Mouse (Mus musculus) hindbrain, embryonic 12.5 days (tissue): ENCODE measurements at regions not wholly inside any gene's neighbourhood (a gene's known extent, or its start where the extent isn't known, plus 50 kb on each side); places are given as distances from the start of the nearest gene placed in this dataset.

Source experiments
- ATAC-seq: fragments of 200-750 bp; cut with Nextera tagmentation; 2 replicates; pipeline ENCODE4 v1.8.0; 2017; ENCODE audit warnings: moderate TSS enrichment; ENCODE audit not compliant: low FRiP score
- H3K27ac ChIP-seq: fragments of 300-500 bp; sonication (generic); 2 replicates; pipeline ENCODE4 v1.5.1; 2016; ENCODE audit warnings: mild to moderate bottlenecking
- H3K27me3 ChIP-seq: fragments of 300-500 bp; sonication (generic); 2 replicates; pipeline ENCODE4 v1.6.1; 2016; ENCODE audit warnings: mild to moderate bottlenecking
- H3K36me3 ChIP-seq: fragments of 300-500 bp; sonication (generic); 2 replicates; pipeline ENCODE4 v1.6.1; 2016; ENCODE audit warnings: mild to moderate bottlenecking
- H3K4me1 ChIP-seq: fragments of 300-500 bp; sonication (generic); 2 replicates; pipeline ENCODE4 v1.6.1; 2016
- H3K4me2 ChIP-seq: fragments of 300-500 bp; sonication (generic); replicated peaks from 2 replicates; pipeline ENCODE4 v1.6.1; 2016; ENCODE audit warnings: mild to moderate bottlenecking
- H3K4me3 ChIP-seq: fragments of 300-500 bp; sonication (generic); 2 replicates; pipeline ENCODE4 v1.5.1; 2016; ENCODE audit warnings: mild to moderate bottlenecking
- H3K9ac ChIP-seq: fragments of 300-500 bp; sonication (generic); 2 replicates; pipeline ENCODE4 v1.6.1; 2016; ENCODE audit warnings: mild to moderate bottlenecking, moderate library complexity
- H3K9me3 ChIP-seq: fragments of 300-500 bp; sonication (generic); replicated peaks from 2 replicates; pipeline ENCODE4 v1.6.1; 2016; ENCODE audit warnings: mild to moderate bottlenecking
- WGBS: fragments of 180-500 bp; shearing (Covaris S2); methylation state at CpG from one replicate; pipeline ENCODE4 v1.1.7; 2016; 5-methylcytosine and 5-hydroxymethylcytosine counted together

DNA sequence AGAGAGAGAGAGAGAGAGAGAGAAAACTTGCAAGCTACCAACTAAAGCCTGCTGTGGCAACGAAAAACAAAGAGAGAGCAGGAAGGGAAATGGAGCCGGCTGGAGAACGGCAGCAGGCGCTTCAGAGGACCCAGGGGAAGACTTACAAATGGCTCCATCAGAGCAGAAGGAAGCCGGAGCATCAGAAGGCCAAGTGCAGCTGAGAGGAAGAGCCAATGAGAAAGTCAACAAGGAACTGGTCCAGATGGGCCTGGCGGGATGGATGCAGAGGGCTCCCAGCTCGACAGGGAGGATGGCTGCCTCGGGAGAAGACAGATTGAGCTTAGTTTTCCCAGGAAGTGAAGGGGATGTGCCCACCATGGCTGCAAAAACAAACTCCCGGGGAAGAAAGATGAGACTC lies 127.2 kb upstream of the Mgmt start:
- no peaks in the 10 kb centered on the region for H3K36me3 ChIP-seq
- H3K9me3 ChIP-seq: no peaks in the 10 kb centered on the region
- no peak overlapping the region for H3K4me3 ChIP-seq
- no peak overlapping the region for H3K4me2 ChIP-seq
- ATAC-seq: no peak
- 48% methylated on average over 9 of the region's 9 CpGs for WGBS
- H3K4me1 ChIP-seq: peaks cover 7% of the 10 kb centered on the region; the same call in 1 of the 2 replicates
- no peaks in the 10 kb centered on the region for H3K27me3 ChIP-seq
- no peak overlapping the region for H3K27ac ChIP-seq
- H3K9ac ChIP-seq: no peak overlapping the region

DNA sequence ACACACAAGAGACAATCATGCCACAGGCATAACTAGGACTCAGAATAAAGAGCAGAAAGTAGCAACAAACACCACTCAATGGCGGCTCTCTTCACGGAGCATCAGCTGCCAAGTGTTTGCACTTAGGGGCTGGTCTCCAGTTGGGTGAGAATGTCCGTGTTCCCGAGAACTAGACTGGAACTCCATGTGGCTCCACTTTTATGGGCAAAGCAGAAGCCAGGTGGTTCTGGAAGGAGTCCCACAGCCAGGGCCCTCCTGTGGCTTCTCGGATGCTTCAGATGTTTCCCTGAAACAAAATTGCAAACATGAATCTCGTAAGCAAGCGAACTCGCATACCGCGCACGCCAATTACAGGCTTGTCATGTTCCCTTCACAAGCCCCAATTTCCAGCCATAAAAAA lies 113.7 kb upstream of the Mgmt start:
- 84% methylated on average over 11 of the region's 11 CpGs for WGBS
- H3K4me1 ChIP-seq: no peaks in the 10 kb centered on the region

DNA sequence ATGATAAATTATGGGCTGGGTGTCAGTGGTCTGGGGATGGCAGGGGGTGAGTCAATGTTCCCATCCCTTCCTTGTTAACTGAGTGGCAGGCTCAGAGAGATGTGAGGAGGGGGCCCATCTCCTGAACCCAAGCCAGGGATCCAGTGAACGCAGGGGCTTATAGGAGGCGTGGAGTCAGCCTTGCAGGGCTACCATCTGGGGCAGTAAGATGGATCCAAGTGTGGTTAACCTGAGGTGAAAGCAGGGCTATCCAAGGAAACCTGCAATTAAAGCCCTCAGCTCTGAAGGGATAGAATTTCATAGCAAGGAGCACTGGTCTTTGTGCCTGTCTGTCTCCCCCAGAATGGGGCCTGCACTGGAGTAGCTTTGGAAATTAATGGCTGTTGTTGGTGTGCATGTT lies 103.3 kb upstream of the Mgmt start:
- WGBS: 63% methylated on average over 2 of the region's 2 CpGs
- no peak overlapping the region for H3K27ac ChIP-seq

More for the DNA sequence above, 113.7 kb upstream of the Mgmt start:
- no peak overlapping the region for H3K4me2 ChIP-seq
- no peaks in the 10 kb centered on the region for H3K36me3 ChIP-seq
- no peak overlapping the region for H3K4me3 ChIP-seq
- H3K9ac ChIP-seq: no peak overlapping the region
- H3K27ac ChIP-seq: no peak overlapping the region
- ATAC-seq: no peak
- H3K9me3 ChIP-seq: no peaks in the 10 kb centered on the region
- H3K27me3 ChIP-seq: 0 out of 2 replicates have a peak, but pooled peaks cover 4% of the 10 kb centered on the region

DNA sequence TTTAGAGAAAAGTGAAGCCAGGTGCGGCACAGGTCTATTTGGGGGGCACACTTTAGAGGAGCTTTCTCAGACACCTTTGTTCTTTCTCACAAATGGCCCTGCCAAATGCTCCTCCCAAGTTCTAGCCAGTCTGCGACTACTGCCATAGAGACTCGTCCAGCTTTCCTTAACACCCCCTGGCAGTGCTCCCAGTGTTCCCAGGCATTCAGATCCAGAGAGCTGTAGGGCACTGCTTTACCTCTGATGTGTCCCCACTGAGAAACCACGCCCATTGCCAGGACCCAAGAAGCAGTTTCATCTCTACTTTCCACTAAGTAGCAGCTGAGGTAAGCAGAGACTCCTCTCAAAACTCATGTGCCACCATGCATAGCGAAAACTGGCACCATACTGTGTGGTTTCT lies 102.3 kb upstream of the Mgmt start:
- H3K36me3 ChIP-seq: no peaks in the 10 kb centered on the region
- no peak overlapping the region for H3K9ac ChIP-seq
- no peak overlapping the region for H3K4me3 ChIP-seq
- no peak overlapping the region for H3K4me2 ChIP-seq
- H3K4me1 ChIP-seq: peaks cover 11% of the 10 kb centered on the region
- 86% methylated on average over 5 of the region's 5 CpGs for WGBS
- H3K9me3 ChIP-seq: no peaks in the 10 kb centered on the region
- no peak for ATAC-seq
- no peaks in the 10 kb centered on the region for H3K27me3 ChIP-seq
- H3K27ac ChIP-seq: no peak overlapping the region

More for the DNA sequence above, 103.3 kb upstream of the Mgmt start:
- Histone ChIP-seq H3K4me2 (no peak overlapping the region), H3K4me1 (peaks cover 11% of the 10 kb centered on the region), H3K4me3 (no peak overlapping the region), H3K9me3 (no peaks in the 10 kb centered on the region), H3K27me3 (no peaks in the 10 kb centered on the region), H3K9ac (no peak overlapping the region), H3K36me3 (no peaks in the 10 kb centered on the region)
- no peak for ATAC-seq

DNA sequence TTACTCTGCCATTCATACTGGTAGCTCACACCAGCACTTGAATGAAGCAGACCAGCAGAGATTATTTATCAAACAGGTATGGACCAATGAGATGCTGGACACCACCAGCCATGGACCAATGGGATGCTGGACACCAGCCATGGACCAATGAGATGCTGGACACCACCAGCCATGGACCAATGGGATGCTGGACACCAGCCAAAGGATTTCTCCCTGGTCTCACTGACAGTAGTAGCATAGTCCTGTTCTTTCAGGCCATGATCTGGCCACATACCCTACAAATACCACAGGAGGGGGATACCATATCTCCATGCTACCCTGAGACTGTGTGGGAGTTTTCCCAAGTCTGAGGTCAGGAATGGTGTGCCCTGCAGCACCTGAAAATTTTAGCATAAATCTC lies 98.0 kb upstream of the Mgmt start:
- H3K4me1 ChIP-seq: peaks cover 17% of the 10 kb centered on the region
- H3K9ac ChIP-seq: no peak overlapping the region
- no peak overlapping the region for H3K27ac ChIP-seq
- H3K4me3 ChIP-seq: no peak overlapping the region
- no peaks in the 10 kb centered on the region; the same call in 1 of the 2 replicates for H3K27me3 ChIP-seq
- ATAC-seq: no peak
- no peak overlapping the region for H3K4me2 ChIP-seq
- H3K36me3 ChIP-seq: no peaks in the 10 kb centered on the region
- H3K9me3 ChIP-seq: no peaks in the 10 kb centered on the region

DNA sequence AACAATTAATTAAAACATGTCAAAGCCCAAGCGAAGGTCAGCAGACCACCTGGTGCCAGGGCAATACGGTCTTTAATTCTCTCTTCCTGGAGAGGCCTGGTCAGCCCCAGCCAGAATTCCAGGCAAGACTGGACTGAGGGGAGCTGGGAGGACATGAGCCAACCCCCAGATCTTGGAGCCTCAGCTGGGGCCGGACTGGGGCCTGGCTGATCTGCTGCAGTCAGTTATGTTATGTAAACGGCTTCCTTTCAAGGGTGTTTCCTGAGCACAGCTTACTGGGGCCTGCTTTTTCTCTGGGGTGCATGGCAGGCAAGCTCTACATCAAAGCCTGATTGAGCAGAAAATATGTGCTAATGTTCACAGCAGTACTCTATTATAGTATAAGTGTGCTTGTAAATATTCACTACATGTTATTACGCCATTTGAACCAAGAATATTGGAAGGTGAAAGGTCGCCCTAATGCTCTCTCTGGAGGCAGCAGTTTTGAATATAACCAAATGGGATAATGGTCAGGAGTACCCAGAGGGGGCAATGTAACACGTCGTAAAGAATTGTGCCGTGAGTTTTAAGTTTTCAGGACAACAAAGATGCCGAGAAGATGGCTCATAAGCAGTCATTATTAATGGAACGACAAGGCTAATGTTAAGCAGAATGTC lies 96.5 kb upstream of the Mgmt start:
- no peaks in the 10 kb centered on the region for H3K9me3 ChIP-seq
- 0 out of 2 replicates have a peak overlapping the region, but pooled peaks have one; percentile 24 for H3K27ac ChIP-seq
- 28% methylated on average over 11 of the region's 11 CpGs for WGBS
- no peaks in the 10 kb centered on the region; the same call in 1 of the 2 replicates for H3K27me3 ChIP-seq
- no peak overlapping the region for H3K9ac ChIP-seq
- H3K36me3 ChIP-seq: no peaks in the 10 kb centered on the region
- H3K4me2 ChIP-seq: no peak overlapping the region
- ATAC-seq: peak; percentile 40; the same call in 1 of the 2 replicates
- peaks cover 12% of the 10 kb centered on the region for H3K4me1 ChIP-seq
- no peak overlapping the region for H3K4me3 ChIP-seq

DNA sequence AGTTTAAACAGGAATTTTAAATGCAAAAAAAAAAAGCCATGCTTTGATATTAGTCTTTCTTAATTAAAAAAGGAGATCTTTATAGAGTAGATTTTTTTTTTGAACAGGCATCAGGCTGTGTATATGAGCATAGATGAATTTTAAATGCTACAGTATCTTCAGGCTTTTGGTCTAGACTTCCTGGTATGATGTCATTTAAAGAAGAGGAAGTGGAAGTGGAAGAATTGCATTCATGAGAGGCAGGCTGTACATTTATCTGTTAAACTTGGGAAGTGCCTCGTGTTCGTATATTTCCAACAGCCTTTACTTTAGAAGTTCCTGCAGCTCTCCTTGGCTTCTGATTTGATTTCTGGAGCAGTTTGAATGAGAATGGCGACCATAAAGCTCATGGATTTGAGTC lies 95.8 kb upstream of the Mgmt start:
- Histone ChIP-seq H3K9me3 (no peaks in the 10 kb centered on the region), H3K27ac (no peak overlapping the region), H3K36me3 (no peaks in the 10 kb centered on the region), H3K4me3 (no peak overlapping the region), H3K9ac (no peak overlapping the region), H3K4me1 (peaks cover 12% of the 10 kb centered on the region), H3K4me2 (no peak overlapping the region), H3K27me3 (no peaks in the 10 kb centered on the region; the same call in 1 of the 2 replicates)
- WGBS: 92% methylated on average over 3 of the region's 3 CpGs
- ATAC-seq: no peak

DNA sequence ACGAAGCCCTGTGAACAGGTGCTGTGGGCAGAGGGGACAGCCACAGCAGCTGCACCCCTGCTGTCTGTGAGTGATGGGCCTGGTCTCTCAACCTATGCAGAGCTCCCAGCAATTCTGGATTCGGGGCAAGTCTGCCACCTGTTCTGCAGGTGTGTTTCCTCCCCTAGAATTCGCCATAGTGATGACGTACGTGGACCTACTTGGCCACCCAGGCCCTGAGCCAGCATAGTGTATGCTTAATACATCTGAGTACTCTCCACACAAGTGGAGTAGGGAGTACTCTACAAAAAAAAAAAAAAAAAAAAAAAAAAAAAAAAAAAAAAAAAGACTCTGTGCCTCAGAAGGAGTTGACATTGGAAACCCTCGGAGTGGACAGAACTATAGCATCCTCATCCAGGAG lies 87.3 kb upstream of the Mgmt start:
- Histone ChIP-seq H3K9me3 (0 out of 2 replicates have a peak, but pooled peaks cover 4% of the 10 kb centered on the region), H3K4me1 (peaks cover 3% of the 10 kb centered on the region), H3K27ac (no peak overlapping the region), H3K9ac (no peak overlapping the region), H3K36me3 (no peaks in the 10 kb centered on the region), H3K4me3 (no peak overlapping the region), H3K4me2 (no peak overlapping the region), H3K27me3 (no peaks in the 10 kb centered on the region)
- no peak for ATAC-seq
- WGBS: 84% methylated on average over 6 of the region's 6 CpGs

DNA sequence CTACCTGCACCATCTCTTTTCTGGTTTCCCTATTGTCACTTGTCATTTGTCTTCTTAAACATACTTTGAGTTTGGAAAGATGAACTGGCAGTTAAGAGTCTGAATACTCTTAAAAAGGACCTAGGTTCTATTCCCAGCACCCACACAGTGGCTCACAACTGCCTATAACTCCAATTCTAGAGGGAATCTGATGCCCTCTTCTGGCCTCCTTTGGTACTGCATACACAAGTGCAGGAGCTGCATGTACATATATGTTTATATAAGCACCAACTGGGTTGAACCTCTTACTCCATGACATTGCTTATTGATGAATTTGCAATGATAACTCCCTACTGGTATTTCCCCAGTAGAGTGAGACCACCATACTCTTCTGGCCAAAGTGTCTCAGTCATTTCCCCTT lies 86.4 kb upstream of the Mgmt start:
- Histone ChIP-seq H3K36me3 (no peaks in the 10 kb centered on the region), H3K4me3 (no peak overlapping the region), H3K9me3 (0 out of 2 replicates have a peak, but pooled peaks cover 4% of the 10 kb centered on the region), H3K27me3 (no peaks in the 10 kb centered on the region), H3K4me1 (peaks cover 3% of the 10 kb centered on the region), H3K27ac (no peak overlapping the region), H3K4me2 (no peak overlapping the region), H3K9ac (no peak overlapping the region)
- ATAC-seq: no peak

DNA sequence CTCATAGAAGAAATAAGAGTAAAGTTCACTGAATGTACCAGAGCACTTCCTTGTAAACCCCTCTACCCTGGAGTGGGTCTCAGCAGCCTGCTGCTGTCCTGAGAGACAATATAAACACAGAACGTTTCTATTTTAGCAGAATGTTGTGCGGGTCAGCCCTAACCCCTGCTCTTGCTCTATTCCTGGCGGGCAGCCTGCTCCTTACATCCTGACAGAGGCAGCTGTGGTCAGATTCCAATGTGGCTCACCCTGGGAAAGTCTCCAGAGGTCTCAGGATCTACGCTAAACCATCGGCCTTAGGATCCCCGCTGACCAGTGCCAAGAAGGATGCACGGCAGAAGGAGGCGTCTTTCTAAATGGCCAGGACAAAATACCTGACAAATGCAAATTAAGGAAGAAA lies 84.8 kb upstream of the Mgmt start:
- Histone ChIP-seq H3K4me1 (peaks cover 3% of the 10 kb centered on the region), H3K4me3 (no peak overlapping the region), H3K27me3 (no peaks in the 10 kb centered on the region), H3K4me2 (no peak overlapping the region), H3K36me3 (no peaks in the 10 kb centered on the region), H3K9ac (no peak overlapping the region), H3K9me3 (0 out of 2 replicates have a peak, but pooled peaks cover 4% of the 10 kb centered on the region), H3K27ac (no peak overlapping the region)
- no peak for ATAC-seq
- WGBS: 74% methylated on average over 8 of the region's 8 CpGs

DNA sequence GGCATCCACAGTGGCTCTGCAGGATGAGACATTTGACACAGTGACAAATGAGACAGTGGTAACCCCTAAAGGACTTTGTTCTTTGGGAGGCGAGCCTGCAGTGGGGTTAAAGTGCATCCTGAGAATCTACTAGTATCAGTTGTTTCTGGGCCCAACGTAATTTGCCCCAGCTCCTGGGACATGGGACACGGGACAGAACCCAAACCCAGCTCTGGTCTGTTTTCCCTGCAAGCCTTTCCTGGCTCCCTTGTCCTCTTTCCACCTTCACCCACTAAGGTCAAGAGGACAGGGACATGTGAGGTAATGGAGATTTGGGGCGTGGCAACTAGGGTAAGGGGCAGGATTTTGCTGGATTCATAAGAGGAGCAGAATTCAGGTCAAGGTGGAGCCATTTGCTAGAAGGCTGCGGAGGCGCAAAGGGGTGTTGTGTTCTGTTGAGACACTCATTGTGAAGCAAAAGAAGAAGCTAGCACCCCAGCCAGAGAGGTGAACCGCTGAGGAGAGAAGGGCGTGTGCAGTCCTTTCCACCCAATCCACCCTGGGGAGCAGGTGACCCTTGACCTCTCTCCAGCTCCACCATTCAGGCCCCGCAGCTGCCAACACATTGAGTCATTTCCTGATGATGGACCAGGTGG lies 80.6 kb upstream of the Mgmt start:
- Histone ChIP-seq H3K27ac (no peak overlapping the region), H3K9ac (no peak overlapping the region), H3K9me3 (no peaks in the 10 kb centered on the region), H3K27me3 (no peaks in the 10 kb centered on the region), H3K4me2 (no peak overlapping the region), H3K4me3 (no peak overlapping the region), H3K36me3 (no peaks in the 10 kb centered on the region), H3K4me1 (no peaks in the 10 kb centered on the region)
- 73% methylated on average over 9 of the region's 9 CpGs for WGBS
- ATAC-seq: no peak

DNA sequence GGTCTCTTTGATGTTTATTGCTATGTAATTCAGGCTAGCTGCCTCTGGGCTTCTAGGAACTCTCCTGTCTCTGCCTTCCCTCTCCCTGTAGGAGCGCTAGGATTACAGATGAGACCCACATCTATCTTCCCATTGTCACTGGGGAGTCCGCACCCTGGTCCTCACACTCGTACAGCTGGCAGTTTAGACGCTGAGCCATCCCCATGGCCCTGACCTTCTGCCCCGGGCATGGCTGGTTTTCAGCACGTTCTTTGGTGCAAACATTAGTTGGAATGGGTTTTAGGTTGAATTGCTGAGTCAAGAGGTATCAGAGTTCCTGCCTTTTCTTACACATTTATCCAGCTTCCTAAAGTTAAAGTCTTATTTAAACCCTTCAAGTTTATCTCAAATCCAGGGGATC lies 79.7 kb upstream of the Mgmt start:
- H3K36me3 ChIP-seq: no peaks in the 10 kb centered on the region
- no peak overlapping the region for H3K27ac ChIP-seq
- H3K4me1 ChIP-seq: no peaks in the 10 kb centered on the region
- no peak overlapping the region for H3K9ac ChIP-seq
- no peak overlapping the region for H3K4me3 ChIP-seq
- H3K27me3 ChIP-seq: no peaks in the 10 kb centered on the region
- no peak for ATAC-seq
- 67% methylated on average over 6 of the region's 6 CpGs for WGBS
- H3K4me2 ChIP-seq: no peak overlapping the region
- no peaks in the 10 kb centered on the region for H3K9me3 ChIP-seq

DNA sequence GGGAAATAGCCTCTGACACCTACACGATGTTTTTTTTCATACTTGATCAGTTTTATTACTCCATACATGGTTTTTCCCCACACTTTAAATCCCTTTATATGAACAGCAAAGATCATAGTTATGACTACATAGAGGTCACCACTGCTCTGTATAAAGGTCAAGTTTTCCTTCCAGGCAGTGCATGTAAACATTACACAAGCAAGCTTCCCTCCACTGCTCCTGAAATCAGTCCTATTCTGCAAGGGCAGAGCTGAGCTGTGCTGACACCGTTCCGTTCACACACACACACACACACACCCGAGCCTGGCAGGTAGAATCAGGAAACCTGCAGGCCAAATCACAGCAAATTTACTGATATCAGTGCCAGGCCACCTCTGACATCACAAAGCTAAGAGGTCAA lies 74.1 kb upstream of the Mgmt start:
- no peak for ATAC-seq
- Histone ChIP-seq H3K4me2 (no peak overlapping the region), H3K36me3 (no peaks in the 10 kb centered on the region), H3K9ac (no peak overlapping the region), H3K27ac (no peak overlapping the region), H3K27me3 (no peaks in the 10 kb centered on the region), H3K4me3 (no peak overlapping the region), H3K4me1 (peaks cover 10% of the 10 kb centered on the region), H3K9me3 (no peaks in the 10 kb centered on the region)
- WGBS: 74% methylated on average over 4 of the region's 4 CpGs
